Mouse (Mus musculus): ENCODE data around the gene Rhbdf2.
A peak's percentile ranks its signal among the peaks of the same experiment; 100 is the strongest.
"Not testable (repeated sequence)": the region's sequence is repeated elsewhere in the genome, so short reads cannot be mapped to it uniquely, and the experiment has no call there.

The Rhbdf2 gene

GRCm38 (mm10) chr11:116626299-116627071, at the start of gene Rhbdf2:
Gene Rhbdf2 (minus strand): TSS chr11:116627019.
- no peak for DNase-seq (ENCODE audit: low spot score in 2 of 2)

- no peak for DNase-seq (ENCODE audit: low spot score in 2 of 2)
Observed at GRCm38 (mm10) chr11:116676175-116676976, 49.6 kb upstream of the Rhbdf2 start.

GRCm38 (mm10) chr11:116675429-116675828, 48.6 kb upstream of the Rhbdf2 start:
- not testable (repeated sequence) for DNase-seq (ENCODE audit: low spot score in 2 of 2)

GRCm38 (mm10) chr11:116674616-116675379, 48.0 kb upstream of the Rhbdf2 start:
- no peak for DNase-seq (ENCODE audit: low spot score in 2 of 2)

GRCm38 (mm10) chr11:116673410-116673809, 46.6 kb upstream of the Rhbdf2 start:
- DNase-seq (ENCODE audit: low spot score in 2 of 2) = no peak

GRCm38 (mm10) chr11:116672595-116672994, 45.8 kb upstream of the Rhbdf2 start:
- DNase-seq (ENCODE audit: low spot score in 2 of 2) = no peak

GRCm38 (mm10) chr11:116671845-116672434, 45.1 kb upstream of the Rhbdf2 start:
- no peak for DNase-seq (ENCODE audit: low spot score in 2 of 2)

GRCm38 (mm10) chr11:116671112-116671844, 44.5 kb upstream of the Rhbdf2 start:
- peak; percentile 96 to 98 for DNase-seq (ENCODE audit: low spot score in 2 of 2)

GRCm38 (mm10) chr11:116670386-116670785, 43.6 kb upstream of the Rhbdf2 start:
- DNase-seq (ENCODE audit: low spot score in 2 of 2) = no peak

GRCm38 (mm10) chr11:116669787-116670365, 43.1 kb upstream of the Rhbdf2 start:
- DNase-seq (ENCODE audit: low spot score in 2 of 2) = no peak

GRCm38 (mm10) chr11:116669316-116669715, 42.5 kb upstream of the Rhbdf2 start:
- no peak for DNase-seq (ENCODE audit: low spot score in 2 of 2)

GRCm38 (mm10) chr11:116668839-116669238, 42.0 kb upstream of the Rhbdf2 start:
- no peak for DNase-seq (ENCODE audit: low spot score in 2 of 2)

- DNase-seq (ENCODE audit: low spot score in 2 of 2) = no peak
Observed at GRCm38 (mm10) chr11:116668381-116668825, 41.6 kb upstream of the Rhbdf2 start.

GRCm38 (mm10) chr11:116667930-116668329, 41.1 kb upstream of the Rhbdf2 start:
- no peak for DNase-seq (ENCODE audit: low spot score in 2 of 2)

GRCm38 (mm10) chr11:116667012-116667411, 40.2 kb upstream of the Rhbdf2 start:
- not testable (repeated sequence) for DNase-seq (ENCODE audit: low spot score in 2 of 2)

GRCm38 (mm10) chr11:116666566-116666965, 39.7 kb upstream of the Rhbdf2 start:
- no peak for DNase-seq (ENCODE audit: low spot score in 2 of 2)

GRCm38 (mm10) chr11:116665289-116665688, 38.5 kb upstream of the Rhbdf2 start:
- DNase-seq (ENCODE audit: low spot score in 2 of 2) = no peak

- DNase-seq (ENCODE audit: low spot score in 2 of 2) = no peak
Observed at GRCm38 (mm10) chr11:116661948-116662377, 35.1 kb upstream of the Rhbdf2 start.

- DNase-seq (ENCODE audit: low spot score in 2 of 2) = no peak
Observed at GRCm38 (mm10) chr11:116661291-116661947, 34.6 kb upstream of the Rhbdf2 start.

- DNase-seq (ENCODE audit: low spot score in 2 of 2) = no peak
Observed at GRCm38 (mm10) chr11:116660181-116660580, 33.4 kb upstream of the Rhbdf2 start.
